Mouse (Mus musculus) thymus, postnatal 10 days (tissue): ENCODE measurements at regions not wholly inside any gene's neighbourhood (a gene's known extent, or its start where the extent isn't known, plus 50 kb on each side); places are given as distances from the start of the nearest gene placed in this dataset.
"Not testable (repeated sequence)": the region's sequence is repeated elsewhere in the genome, so short reads cannot be mapped to it uniquely, and the experiment has no call there.

ENCODE experiments used
- DNase-seq, 2 experiments: peaks; one replicate each; pipeline ENCODE4 v3.0.0; 2021; ENCODE audit warnings: low spot score in 2 of 2

DNA sequence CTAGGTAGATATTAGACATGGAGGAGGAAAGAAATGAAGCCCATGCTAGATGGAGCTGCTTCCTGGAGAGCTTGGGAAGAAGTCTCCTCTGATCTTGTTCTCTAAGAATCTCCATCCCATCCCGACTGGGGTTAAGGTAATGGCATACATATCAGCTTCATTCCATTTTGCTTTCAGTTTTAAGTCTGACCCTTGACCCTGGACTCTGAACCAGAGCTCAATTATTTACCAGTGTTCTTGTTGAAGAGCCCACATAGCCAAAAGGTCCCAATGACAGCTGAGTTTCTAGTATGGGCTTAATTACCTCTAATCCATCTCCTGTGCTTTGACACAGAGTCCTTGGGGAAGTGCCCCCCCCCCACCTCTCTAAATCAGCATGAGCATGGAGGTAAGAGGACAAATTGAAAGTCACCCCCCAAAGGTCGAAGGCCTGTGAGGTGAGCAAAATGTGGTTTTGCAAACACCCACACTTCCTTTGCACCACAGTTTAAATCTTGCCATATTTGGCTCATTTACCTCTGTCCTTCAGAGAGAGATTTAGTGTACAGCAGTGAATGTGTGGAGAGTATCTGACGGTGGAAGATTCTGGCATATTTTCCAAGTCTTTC is 371.5 kb downstream of the Ets1 start:
- no peak for DNase-seq

DNA sequence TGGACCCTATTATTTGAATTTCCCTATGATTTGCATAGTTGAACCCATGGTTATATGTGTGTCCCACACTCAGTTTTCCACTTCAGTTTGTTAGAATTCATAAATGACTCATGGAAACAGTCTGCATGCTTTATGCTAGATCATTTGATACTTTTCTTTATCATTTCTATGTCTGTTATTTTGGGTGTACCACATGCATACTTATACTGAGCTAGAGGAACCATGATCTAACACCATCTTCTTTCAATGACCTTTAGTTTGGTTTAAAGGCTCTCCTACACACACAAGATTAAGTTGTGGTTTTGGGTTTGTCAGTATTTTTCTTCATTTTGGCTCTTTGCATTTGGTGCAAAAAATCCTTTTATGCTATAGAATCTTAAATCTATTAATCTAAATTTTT is 375.2 kb downstream of the Ets1 start:
- DNase-seq, result no peak

DNA sequence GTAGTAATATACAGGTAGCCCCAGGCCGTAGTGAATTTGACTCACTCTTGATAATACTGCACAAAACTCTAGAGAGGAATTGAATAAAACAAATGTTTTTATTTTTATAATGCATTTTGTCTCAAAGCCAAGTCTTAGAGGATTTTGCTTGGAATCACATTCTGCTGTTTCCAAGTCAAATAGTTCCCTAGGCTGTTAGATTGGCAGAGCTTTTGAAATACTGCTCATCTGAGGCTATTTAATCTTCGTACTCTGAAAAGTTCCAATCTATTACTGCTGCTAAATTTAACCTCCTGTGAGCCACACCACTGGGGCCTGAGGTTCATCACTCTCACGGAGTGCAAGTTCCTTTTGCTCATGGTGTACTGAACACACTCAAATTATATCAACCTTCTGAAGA is 399.4 kb downstream of the Ets1 start:
- no peak for DNase-seq

DNA sequence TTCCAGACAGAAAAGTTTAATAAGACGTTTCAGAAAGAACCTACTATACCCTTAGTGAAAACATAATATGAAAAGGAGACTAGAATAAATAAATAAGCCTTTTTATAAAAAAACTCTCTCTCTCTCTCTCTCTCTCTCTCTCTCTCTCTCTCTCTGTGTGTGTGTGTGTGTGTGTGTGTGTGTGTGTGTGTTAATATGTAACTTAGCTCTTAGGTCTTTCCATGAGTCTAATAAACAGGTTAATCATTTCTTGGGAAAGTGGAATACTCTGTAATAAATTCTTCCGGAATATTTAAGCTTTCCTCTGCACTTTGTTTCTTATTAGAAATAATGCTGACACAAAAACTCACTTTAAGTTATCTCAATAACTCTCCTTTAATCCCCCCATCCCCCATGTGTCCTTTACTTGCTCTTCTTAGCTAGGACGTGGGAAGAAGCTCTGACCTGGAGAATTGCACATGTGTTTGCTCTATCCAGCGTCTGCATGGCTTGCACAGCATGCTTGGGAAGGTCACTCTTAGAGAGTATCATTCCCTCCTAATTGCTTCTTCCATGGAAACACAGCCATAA is 403.3 kb downstream of the Ets1 start:
- no peak for DNase-seq

- DNase-seq, result no peak
Observed at GRCm38 (mm10) chr9:33050789-33051188, 414.8 kb downstream of the Ets1 start.

DNA sequence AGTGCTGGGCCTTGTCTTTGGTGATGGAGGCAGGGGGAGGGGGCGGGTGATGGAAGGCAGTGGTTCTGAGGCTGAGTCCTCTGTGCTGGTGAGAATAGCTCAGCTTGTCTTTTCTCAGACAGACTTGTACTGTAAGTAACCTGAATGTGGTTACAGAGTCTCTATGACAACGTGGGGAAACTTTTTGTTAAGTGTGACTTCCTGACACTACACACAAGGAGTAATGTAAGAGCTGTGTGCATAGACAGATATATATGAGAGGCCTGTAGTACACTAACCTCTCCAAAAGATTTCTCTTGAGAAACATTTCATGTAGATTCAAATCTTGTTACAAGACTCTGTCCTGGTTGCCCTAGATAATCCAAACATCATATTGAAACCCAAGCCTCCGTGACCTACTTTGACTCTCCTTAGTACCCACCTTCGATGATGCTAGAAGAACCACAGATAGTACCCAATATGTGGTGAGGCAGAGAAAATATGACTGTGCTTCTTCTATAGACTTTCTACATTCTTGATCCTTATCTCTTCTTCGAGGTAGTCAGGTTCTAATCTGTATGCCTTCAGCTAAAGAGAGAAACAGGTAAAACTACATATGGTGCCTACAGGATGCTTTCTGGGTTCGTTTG is 424.7 kb downstream of the Ets1 start:
- peak in 1 of 2 experiments; percentile 10 for DNase-seq

DNA sequence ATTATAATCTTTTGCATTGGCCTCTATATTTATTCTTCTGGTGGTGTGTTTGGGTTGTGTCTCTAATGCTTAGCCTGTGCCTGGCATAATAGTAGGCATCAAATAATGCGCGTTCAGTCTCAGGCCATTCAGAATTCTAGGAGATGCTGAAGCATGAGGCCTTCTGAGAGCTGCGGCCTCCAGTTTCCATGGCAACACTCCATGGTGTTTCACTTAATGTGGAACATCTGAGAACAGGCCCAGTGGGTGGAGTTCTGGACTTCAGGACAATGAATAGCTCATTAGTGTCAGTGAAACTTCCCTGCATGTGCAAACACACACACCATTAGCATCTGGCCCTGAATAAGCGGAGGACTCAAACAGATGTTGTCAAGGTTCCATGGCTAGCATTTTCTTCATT is 426.5 kb downstream of the Ets1 start:
- no peak for DNase-seq

GRCm38 (mm10) chr9:33065331-33065730 is 429.3 kb downstream of the Ets1 start:
- no peak for DNase-seq

DNA sequence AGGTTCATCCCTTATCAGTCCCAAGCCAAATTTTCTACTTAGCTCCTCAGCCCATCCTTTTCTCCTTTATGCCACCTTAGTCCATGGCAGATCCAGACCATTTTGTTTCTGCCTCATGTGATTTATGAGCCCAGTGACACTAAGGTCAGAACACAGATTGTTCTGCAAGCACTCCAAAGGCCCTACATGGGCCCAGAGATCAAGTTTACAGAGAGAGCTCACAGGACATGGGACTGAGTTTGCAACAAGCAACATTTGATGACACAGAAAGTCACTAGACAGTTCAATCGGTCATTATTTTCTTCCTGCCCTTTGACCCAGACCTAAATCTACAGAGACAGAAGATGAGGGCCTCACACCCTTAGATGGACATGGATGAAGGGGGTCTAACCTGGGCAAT is 431.5 kb downstream of the Ets1 start:
- DNase-seq, result no peak

GRCm38 (mm10) chr9:33070116-33070515 is 434.1 kb downstream of the Ets1 start:
- DNase-seq, result no peak

- DNase-seq, result peak in 1 of 2 experiments; percentile 19
Observed at GRCm38 (mm10) chr9:33080271-33080670, 444.2 kb downstream of the Ets1 start.

DNA sequence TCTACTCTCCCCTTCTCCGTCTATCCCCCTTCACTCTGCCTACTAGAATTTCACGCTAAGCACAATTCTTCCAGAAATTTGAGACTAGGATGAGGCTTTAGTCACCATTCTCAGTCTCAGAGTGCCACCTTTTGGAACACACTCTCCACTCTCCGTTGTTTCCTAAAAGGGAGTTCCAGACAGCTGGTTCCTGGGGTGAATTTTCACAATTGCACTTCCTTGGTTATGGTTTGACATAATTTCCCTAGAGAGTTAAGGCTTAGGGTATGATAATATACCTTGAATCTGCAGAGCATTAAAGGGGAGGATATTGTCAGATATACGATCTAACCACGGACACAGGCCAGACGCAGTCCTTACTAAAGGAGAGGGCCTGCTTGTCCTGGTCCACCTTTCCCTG is 444.8 kb downstream of the Ets1 start:
- no peak for DNase-seq

- DNase-seq, result no peak
Observed at GRCm38 (mm10) chr9:33089977-33090376, 454.0 kb downstream of the Ets1 start.

DNA sequence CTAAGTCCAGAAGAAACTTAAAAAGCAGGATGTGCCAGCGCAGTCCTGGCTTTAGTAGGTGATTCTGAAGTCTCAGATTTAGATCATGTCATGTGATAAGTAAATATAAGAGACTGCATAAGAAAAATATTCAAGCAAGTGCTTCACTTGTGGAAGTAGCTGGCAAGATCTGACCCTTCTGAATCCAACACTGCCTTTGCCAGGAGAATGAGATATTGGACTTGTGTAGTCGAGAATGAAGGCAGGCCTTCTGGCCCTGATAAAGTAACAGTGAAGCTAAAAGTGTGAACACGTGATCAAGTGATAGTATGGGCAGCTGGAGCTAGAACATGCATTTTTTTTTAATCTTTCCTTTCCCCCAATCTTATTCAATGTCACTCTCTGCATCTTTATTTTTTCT is 455.6 kb downstream of the Ets1 start:
- DNase-seq, result no peak

- DNase-seq, result peak; percentile 48 to 80
Observed at GRCm38 (mm10) chr9:33095654-33096053, 459.6 kb downstream of the Ets1 start.

DNA sequence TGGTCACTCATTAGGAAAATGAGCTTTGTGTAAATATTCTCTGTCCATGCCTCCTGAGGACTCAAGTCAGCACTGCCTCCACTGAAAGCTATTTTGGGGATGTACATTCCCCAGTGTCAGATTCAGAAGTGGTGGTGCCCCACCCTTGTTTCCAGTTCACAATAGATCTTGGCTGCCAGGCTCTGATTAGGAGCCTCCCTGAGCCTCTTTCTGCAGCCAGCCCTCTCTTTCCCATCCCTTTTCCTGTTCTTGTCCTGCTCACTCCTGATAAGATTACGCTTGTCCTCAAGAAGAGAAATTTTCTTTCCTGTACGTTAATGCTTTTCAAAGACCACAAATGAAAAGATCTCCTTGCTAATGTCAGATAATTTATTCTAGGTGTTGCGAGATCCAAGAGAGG is 465.2 kb downstream of the Ets1 start:
- no peak for DNase-seq

- no peak for DNase-seq
Observed at GRCm38 (mm10) chr9:33104623-33105074, 468.6 kb downstream of the Ets1 start.

- no peak for DNase-seq
Observed at GRCm38 (mm10) chr9:33123841-33124240, 487.8 kb downstream of the Ets1 start.

GRCm38 (mm10) chr9:33152186-33152585 is 516.2 kb downstream of the Ets1 start:
- no peak for DNase-seq

DNA sequence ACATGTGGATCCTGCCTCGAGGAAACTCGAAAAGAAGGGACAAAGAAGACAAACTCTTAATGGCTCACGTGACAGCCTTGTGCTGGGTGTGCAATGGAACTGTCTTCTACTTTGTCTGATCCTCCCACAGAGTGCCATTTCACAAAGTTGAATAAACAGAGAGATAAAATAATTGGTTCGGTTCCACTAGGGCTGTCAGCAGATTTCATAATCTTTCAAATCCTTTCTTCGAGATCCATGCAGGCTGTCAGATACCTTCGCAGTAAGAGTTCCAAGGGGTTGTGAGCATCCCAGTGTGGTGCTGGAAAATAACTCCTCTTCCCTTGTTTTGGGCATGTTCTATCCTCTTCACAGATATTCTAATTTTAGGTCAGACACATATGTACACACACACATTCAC is 532.1 kb downstream of the Ets1 start:
- no peak for DNase-seq

- DNase-seq, result not testable (repeated sequence)
Observed at GRCm38 (mm10) chr9:33169093-33169492, 533.1 kb downstream of the Ets1 start.

DNA sequence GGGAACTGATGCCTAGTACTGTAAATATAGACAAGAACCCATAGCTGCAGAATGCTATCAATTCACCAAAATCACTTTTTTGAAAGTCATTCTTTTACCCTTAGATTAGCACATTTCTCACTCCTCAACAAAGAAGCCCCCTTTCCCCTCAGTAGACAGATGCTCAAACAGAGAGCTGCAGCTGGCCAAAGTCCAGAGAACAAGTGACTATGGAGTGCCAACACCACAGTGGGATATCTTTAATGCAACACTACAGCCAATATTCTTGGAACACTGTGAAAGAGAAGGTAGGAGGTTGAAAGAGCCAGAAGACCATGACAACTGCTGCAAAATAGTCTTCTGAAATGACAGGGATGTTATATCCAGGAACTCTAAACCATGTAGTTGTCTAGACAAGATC is 544.0 kb downstream of the Ets1 start:
- no peak for DNase-seq

- DNase-seq, result no peak
Observed at GRCm38 (mm10) chr9:33187187-33187586, 551.2 kb downstream of the Ets1 start.
